Mouse (Mus musculus): Measurements from ENCODE around the gene Sptan1. TPM values are rescaled to one million over a fixed set of nuclear protein-coding genes. Genes with fewer than 3 reads are reported as not detected.
A peak's percentile ranks its signal among the peaks of the same experiment; 100 is the strongest.

The Sptan1 gene
- polyA plus RNA-seq, 1 experiment: 235 TPM

GRCm38 (mm10) chr2:29934906-29935599 is 30.3 kb upstream of the Sptan1 start, which contains the start of gene Gle1:
Gene Gle1, plus strand, starts transcription at chr2:29935426.
- no peaks in the 10 kb centered on the region for H3K27me3 ChIP-seq (ENCODE audit: control insufficient read depth, insufficient read depth, low read length, poor library complexity, severe bottlenecking)
- H3K4me3 ChIP-seq (ENCODE audit: low read depth, low read length): peak within 1 kb of the TSS; percentile 87
- H3K36me3 ChIP-seq (ENCODE audit: control insufficient read depth, insufficient read depth, low read length, poor library complexity, severe bottlenecking): peaks cover 12% of the 10 kb centered on the region
- no peaks in the 10 kb centered on the region for H3K9me3 ChIP-seq (replicated peaks; ENCODE audit: control insufficient read depth, insufficient read depth, low read length, poor library complexity, severe bottlenecking)
- TF ChIP-seq CTCF (IDR thresholded peaks at IDR 0.05; ENCODE audit: low read depth, low read length): peak; percentile 34
- peak; percentile 64 for TF ChIP-seq POLR2A (IDR thresholded peaks at IDR 0.05; ENCODE audit: insufficient read depth, low read length)
- no peak for TF ChIP-seq EP300 (IDR thresholded peaks at IDR 0.05; ENCODE audit: insufficient read depth, low read depth, low read length)
- H3K27ac ChIP-seq (ENCODE audit: insufficient read depth, low read length): peak within 1 kb of the TSS; percentile 23; the same call in 1 of the 2 replicates
- H3K9ac ChIP-seq (ENCODE audit: low read depth, poor library complexity, severe bottlenecking): peak within 1 kb of the TSS; percentile 52
- H3K4me1 ChIP-seq (ENCODE audit: control insufficient read depth, insufficient read depth, low read length): no peaks in the 10 kb centered on the region

GRCm38 (mm10) chr2:29940073-29940472 is 25.3 kb upstream of the Sptan1 start:
- TF ChIP-seq POLR2A (IDR thresholded peaks at IDR 0.05; ENCODE audit: insufficient read depth, low read length): no peak
- no peak for TF ChIP-seq CTCF (IDR thresholded peaks at IDR 0.05; ENCODE audit: low read depth, low read length)
- no peak for TF ChIP-seq EP300 (IDR thresholded peaks at IDR 0.05; ENCODE audit: insufficient read depth, low read depth, low read length)
- no peak overlapping the region for H3K9ac ChIP-seq (ENCODE audit: low read depth, poor library complexity, severe bottlenecking)
- H3K4me3 ChIP-seq (ENCODE audit: low read depth, low read length): no peak overlapping the region
- H3K36me3 ChIP-seq (ENCODE audit: control insufficient read depth, insufficient read depth, low read length, poor library complexity, severe bottlenecking): peaks cover 32% of the 10 kb centered on the region
- no peaks in the 10 kb centered on the region for H3K27me3 ChIP-seq (ENCODE audit: control insufficient read depth, insufficient read depth, low read length, poor library complexity, severe bottlenecking)
- no peak overlapping the region for H3K27ac ChIP-seq (ENCODE audit: insufficient read depth, low read length)
- no peaks in the 10 kb centered on the region for H3K9me3 ChIP-seq (replicated peaks; ENCODE audit: control insufficient read depth, insufficient read depth, low read length, poor library complexity, severe bottlenecking)
- peaks cover 1% of the 10 kb centered on the region for H3K4me1 ChIP-seq (ENCODE audit: control insufficient read depth, insufficient read depth, low read length)

DNA sequence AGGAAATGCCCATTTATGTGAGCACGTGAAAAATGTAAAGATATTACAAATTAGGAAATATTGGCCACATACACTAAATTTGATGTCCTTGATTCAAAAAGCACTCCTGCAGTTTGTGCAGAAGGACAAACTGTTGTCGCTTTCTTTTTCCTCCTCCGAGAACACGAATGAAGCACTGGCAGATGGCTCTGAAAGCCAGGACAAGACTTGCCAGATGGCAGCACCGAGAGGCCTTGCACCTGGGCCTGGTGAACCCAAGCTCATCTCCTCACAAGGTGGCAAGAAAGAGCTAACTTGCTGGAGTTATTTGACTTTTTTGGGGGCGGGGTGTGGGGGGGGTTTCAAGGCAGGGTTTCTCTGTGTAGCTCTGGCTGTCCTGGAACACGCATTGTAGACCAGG is 24.5 kb upstream of the Sptan1 start:
- H3K4me3 ChIP-seq (ENCODE audit: low read depth, low read length): no peak overlapping the region
- no peak for TF ChIP-seq EP300 (IDR thresholded peaks at IDR 0.05; ENCODE audit: insufficient read depth, low read depth, low read length)
- TF ChIP-seq POLR2A (IDR thresholded peaks at IDR 0.05; ENCODE audit: insufficient read depth, low read length): no peak
- no peak for TF ChIP-seq CTCF (IDR thresholded peaks at IDR 0.05; ENCODE audit: low read depth, low read length)
- H3K27ac ChIP-seq (ENCODE audit: insufficient read depth, low read length): no peak overlapping the region
- H3K9me3 ChIP-seq (replicated peaks; ENCODE audit: control insufficient read depth, insufficient read depth, low read length, poor library complexity, severe bottlenecking): no peaks in the 10 kb centered on the region
- peaks cover 1% of the 10 kb centered on the region for H3K4me1 ChIP-seq (ENCODE audit: control insufficient read depth, insufficient read depth, low read length)
- no peak overlapping the region for H3K9ac ChIP-seq (ENCODE audit: low read depth, poor library complexity, severe bottlenecking)
- peaks cover 32% of the 10 kb centered on the region for H3K36me3 ChIP-seq (ENCODE audit: control insufficient read depth, insufficient read depth, low read length, poor library complexity, severe bottlenecking)
- H3K27me3 ChIP-seq (ENCODE audit: control insufficient read depth, insufficient read depth, low read length, poor library complexity, severe bottlenecking): no peaks in the 10 kb centered on the region

GRCm38 (mm10) chr2:29944723-29945122 is 20.6 kb upstream of the Sptan1 start:
- Histone ChIP-seq H3K4me3 (ENCODE audit: low read depth, low read length) (no peak overlapping the region), H3K9ac (ENCODE audit: low read depth, poor library complexity, severe bottlenecking) (no peak overlapping the region), H3K4me1 (ENCODE audit: control insufficient read depth, insufficient read depth, low read length) (peaks cover 1% of the 10 kb centered on the region), H3K27ac (ENCODE audit: insufficient read depth, low read length) (peak overlapping the region; percentile 53; the same call in 1 of the 2 replicates), H3K36me3 (ENCODE audit: control insufficient read depth, insufficient read depth, low read length, poor library complexity, severe bottlenecking) (peaks cover 58% of the 10 kb centered on the region), H3K27me3 (ENCODE audit: control insufficient read depth, insufficient read depth, low read length, poor library complexity, severe bottlenecking) (no peaks in the 10 kb centered on the region), H3K9me3 (replicated peaks; ENCODE audit: control insufficient read depth, insufficient read depth, low read length, poor library complexity, severe bottlenecking) (no peaks in the 10 kb centered on the region)
- TF ChIP-seq POLR2A (IDR thresholded peaks at IDR 0.05; ENCODE audit: insufficient read depth, low read length) (no peak), CTCF (IDR thresholded peaks at IDR 0.05; ENCODE audit: low read depth, low read length) (no peak), EP300 (IDR thresholded peaks at IDR 0.05; ENCODE audit: insufficient read depth, low read depth, low read length) (no peak)

GRCm38 (mm10) chr2:29948896-29949295 is 16.5 kb upstream of the Sptan1 start:
- no peak overlapping the region for H3K27ac ChIP-seq (ENCODE audit: insufficient read depth, low read length)
- H3K4me1 ChIP-seq (ENCODE audit: control insufficient read depth, insufficient read depth, low read length): peaks cover 1% of the 10 kb centered on the region
- no peak overlapping the region for H3K4me3 ChIP-seq (ENCODE audit: low read depth, low read length)
- H3K36me3 ChIP-seq (ENCODE audit: control insufficient read depth, insufficient read depth, low read length, poor library complexity, severe bottlenecking): peaks cover 50% of the 10 kb centered on the region
- no peaks in the 10 kb centered on the region for H3K27me3 ChIP-seq (ENCODE audit: control insufficient read depth, insufficient read depth, low read length, poor library complexity, severe bottlenecking)
- no peak for TF ChIP-seq EP300 (IDR thresholded peaks at IDR 0.05; ENCODE audit: insufficient read depth, low read depth, low read length)
- TF ChIP-seq POLR2A (IDR thresholded peaks at IDR 0.05; ENCODE audit: insufficient read depth, low read length): no peak
- TF ChIP-seq CTCF (IDR thresholded peaks at IDR 0.05; ENCODE audit: low read depth, low read length): no peak
- no peaks in the 10 kb centered on the region for H3K9me3 ChIP-seq (replicated peaks; ENCODE audit: control insufficient read depth, insufficient read depth, low read length, poor library complexity, severe bottlenecking)
- H3K9ac ChIP-seq (ENCODE audit: low read depth, poor library complexity, severe bottlenecking): no peak overlapping the region

GRCm38 (mm10) chr2:29961246-29961645 is 4.1 kb upstream of the Sptan1 start:
- TF ChIP-seq CTCF (IDR thresholded peaks at IDR 0.05; ENCODE audit: low read depth, low read length) (no peak), POLR2A (IDR thresholded peaks at IDR 0.05; ENCODE audit: insufficient read depth, low read length) (no peak), EP300 (IDR thresholded peaks at IDR 0.05; ENCODE audit: insufficient read depth, low read depth, low read length) (no peak)
- Histone ChIP-seq H3K4me3 (ENCODE audit: low read depth, low read length) (no peak overlapping the region), H3K9me3 (replicated peaks; ENCODE audit: control insufficient read depth, insufficient read depth, low read length, poor library complexity, severe bottlenecking) (no peaks in the 10 kb centered on the region), H3K4me1 (ENCODE audit: control insufficient read depth, insufficient read depth, low read length) (no peaks in the 10 kb centered on the region), H3K27ac (ENCODE audit: insufficient read depth, low read length) (no peak overlapping the region), H3K27me3 (ENCODE audit: control insufficient read depth, insufficient read depth, low read length, poor library complexity, severe bottlenecking) (no peaks in the 10 kb centered on the region), H3K9ac (ENCODE audit: low read depth, poor library complexity, severe bottlenecking) (no peak overlapping the region), H3K36me3 (ENCODE audit: control insufficient read depth, insufficient read depth, low read length, poor library complexity, severe bottlenecking) (peaks cover 17% of the 10 kb centered on the region)
